Mouse (Mus musculus): ENCODE data around the gene Cgas. TPM values are rescaled to one million over a fixed set of nuclear protein-coding genes. Genes with fewer than 3 reads are reported as not detected.
"Not testable (repeated sequence)": the region's sequence is repeated elsewhere in the genome, so short reads cannot be mapped to it uniquely, and the experiment has no call there.

The Cgas gene
- polyA plus RNA-seq, 1 experiment from 2014 or later: 0.85 TPM

DNA sequence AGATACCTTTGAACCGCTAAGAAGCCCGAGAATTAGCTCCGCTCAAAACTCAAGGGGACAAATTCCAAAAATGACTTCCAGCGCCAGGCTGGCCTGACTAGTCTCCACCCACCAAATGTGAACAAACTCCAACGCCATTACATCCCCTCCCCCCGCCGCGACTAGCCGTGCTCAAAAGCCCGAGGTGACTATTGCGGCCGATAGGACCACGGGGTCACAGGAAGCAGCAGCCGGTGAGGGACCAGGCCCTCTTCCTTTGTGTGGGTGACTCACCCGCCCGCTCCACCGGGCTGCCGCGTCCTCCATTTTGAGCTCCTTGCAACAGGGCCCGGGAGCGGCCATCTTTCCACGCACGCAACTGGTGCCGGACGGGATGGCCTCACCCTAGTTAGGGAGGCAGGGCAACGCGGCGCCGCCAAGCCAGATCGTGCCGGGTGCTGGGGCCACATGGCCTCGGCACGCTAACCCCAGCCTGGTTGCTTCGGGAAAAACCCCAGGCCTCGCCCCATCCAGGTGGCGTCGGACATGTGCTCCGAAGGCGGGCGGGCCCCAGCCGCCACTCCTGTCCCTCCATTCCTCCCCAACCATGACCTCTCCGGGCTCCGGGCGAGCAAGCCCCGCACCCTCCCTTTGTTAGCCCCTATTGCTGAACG is 37.8 kb upstream of the Cgas start:
- DNase-seq (ENCODE audit: low spot score): peak; percentile 82
- no peaks in the 10 kb centered on the region for H3K27me3 ChIP-seq (replicated peaks; ENCODE audit: control insufficient read depth, insufficient read depth, low read length)
- under 1% methylated on average over 46 of the region's 46 CpGs for WGBS
- H3K9me3 ChIP-seq (ENCODE audit: control insufficient read depth, low read length): no peaks in the 10 kb centered on the region
- H3K36me3 ChIP-seq (ENCODE audit: control insufficient read depth, insufficient read depth, low read length): peaks cover 28% of the 10 kb centered on the region
- H3K4me3 ChIP-seq (ENCODE audit: low read depth, low read length): peak overlapping the region; percentile 97
- H3K9ac ChIP-seq (ENCODE audit: low read depth, low read length): peak overlapping the region; percentile 100
- peaks cover 11% of the 10 kb centered on the region for H3K4me1 ChIP-seq (replicated peaks; ENCODE audit: control insufficient read depth, insufficient read depth, low read length)
- peak overlapping the region; percentile 100 for H3K27ac ChIP-seq (ENCODE audit: low read depth, low read length)
- ATAC-seq (replicated peaks; ENCODE audit: low FRiP score): peak; percentile 5
- H3K4me2 ChIP-seq: peak overlapping the region; percentile 75

DNA sequence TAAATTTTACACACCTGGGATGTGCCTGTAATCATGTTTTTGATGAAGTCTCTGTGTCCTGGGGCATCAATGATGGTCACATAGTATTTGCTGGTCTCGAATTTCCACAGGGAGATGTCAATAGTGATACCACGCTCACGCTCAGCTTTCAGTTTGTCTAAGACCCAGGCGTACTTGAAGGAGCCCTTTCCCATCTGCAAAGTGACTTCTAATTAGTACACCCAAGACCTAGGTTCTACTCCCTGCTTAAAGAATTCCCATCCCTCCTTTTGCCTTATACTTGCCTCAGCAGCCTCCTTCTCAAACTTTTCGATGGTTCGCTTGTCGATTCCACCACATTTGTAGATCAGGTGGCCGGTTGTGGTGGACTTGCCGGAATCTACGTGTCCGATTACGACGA is 37.2 kb upstream of the Cgas start:
- Histone ChIP-seq H3K4me2 (peak overlapping the region; percentile 75), H3K4me3 (ENCODE audit: low read depth, low read length) (peak overlapping the region; percentile 97), H3K9ac (ENCODE audit: low read depth, low read length) (peak overlapping the region; percentile 100), H3K36me3 (ENCODE audit: control insufficient read depth, insufficient read depth, low read length) (peaks cover 28% of the 10 kb centered on the region), H3K4me1 (replicated peaks; ENCODE audit: control insufficient read depth, insufficient read depth, low read length) (peaks cover 11% of the 10 kb centered on the region), H3K27ac (ENCODE audit: low read depth, low read length) (peak overlapping the region; percentile 100)
- not testable (repeated sequence) for H3K9me3 ChIP-seq (ENCODE audit: control insufficient read depth, low read length); H3K27me3 ChIP-seq (replicated peaks; ENCODE audit: control insufficient read depth, insufficient read depth, low read length); DNase-seq (ENCODE audit: low spot score); ATAC-seq (replicated peaks; ENCODE audit: low FRiP score)
- 0% methylated on average over 13 of the region's 13 CpGs for WGBS

DNA sequence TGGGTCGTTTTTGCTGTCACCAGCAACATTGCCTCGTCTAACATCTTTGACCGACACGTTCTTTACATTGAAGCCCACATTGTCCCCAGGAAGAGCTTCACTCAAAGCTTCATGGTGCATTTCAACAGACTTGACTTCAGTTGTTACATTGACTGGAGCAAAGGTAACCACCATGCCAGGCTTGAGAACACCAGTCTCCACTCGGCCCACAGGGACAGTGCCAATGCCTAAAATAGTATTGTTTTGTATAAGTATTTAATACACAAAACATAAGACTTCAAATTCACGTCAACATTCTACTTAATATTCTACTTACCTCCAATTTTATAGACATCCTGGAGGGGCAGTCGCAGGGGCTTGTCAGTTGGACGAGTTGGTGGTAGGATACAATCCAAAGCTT is 36.3 kb upstream of the Cgas start:
- ATAC-seq (replicated peaks; ENCODE audit: low FRiP score); H3K27me3 ChIP-seq (replicated peaks; ENCODE audit: control insufficient read depth, insufficient read depth, low read length); H3K9me3 ChIP-seq (ENCODE audit: control insufficient read depth, low read length); DNase-seq (ENCODE audit: low spot score): not testable (repeated sequence)
- WGBS: 26% methylated on average over 8 of the region's 8 CpGs
- peak overlapping the region; percentile 100 for H3K27ac ChIP-seq (ENCODE audit: low read depth, low read length)
- peak overlapping the region; percentile 75 for H3K4me2 ChIP-seq
- H3K4me1 ChIP-seq (replicated peaks; ENCODE audit: control insufficient read depth, insufficient read depth, low read length): peaks cover 11% of the 10 kb centered on the region
- peak overlapping the region; percentile 97 for H3K4me3 ChIP-seq (ENCODE audit: low read depth, low read length)
- H3K9ac ChIP-seq (ENCODE audit: low read depth, low read length): peak overlapping the region; percentile 100
- H3K36me3 ChIP-seq (ENCODE audit: control insufficient read depth, insufficient read depth, low read length): peaks cover 28% of the 10 kb centered on the region

DNA sequence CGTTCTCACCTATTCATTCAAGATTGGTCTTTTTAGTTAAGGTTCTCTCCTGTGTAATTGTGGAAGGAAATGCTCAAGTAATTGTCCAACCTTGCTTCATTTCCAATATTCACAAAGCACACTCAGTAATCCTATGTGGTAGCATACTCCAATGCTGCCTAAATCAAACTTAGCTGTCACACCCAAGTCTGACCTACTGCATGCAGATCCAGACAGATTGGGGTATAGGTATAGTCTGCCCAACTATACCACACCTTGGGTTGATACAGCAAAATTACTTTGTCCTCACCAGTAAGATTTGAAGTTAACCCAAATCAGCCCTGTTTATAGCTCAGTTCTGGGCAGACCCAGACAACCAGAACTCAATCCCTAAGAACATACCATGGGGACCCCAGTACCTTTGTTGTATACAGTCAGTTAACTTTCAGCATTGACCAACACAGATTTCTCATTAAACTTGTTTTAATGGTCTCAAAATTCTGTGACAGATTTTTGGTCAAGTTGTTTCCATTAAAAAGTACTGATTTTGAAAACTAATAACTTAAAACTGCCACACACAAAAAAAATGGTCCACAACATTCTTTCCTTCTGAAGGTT is 35.1 kb upstream of the Cgas start:
- Histone ChIP-seq H3K36me3 (ENCODE audit: control insufficient read depth, insufficient read depth, low read length) (peaks cover 33% of the 10 kb centered on the region), H3K4me2 (peak overlapping the region; percentile 19), H3K9ac (ENCODE audit: low read depth, low read length) (peak overlapping the region; percentile 10; the same call in 1 of the 2 replicates), H3K27ac (ENCODE audit: low read depth, low read length) (peak overlapping the region; percentile 9; the same call in 1 of the 2 replicates)
- H3K4me3 ChIP-seq (ENCODE audit: low read depth, low read length); H3K27me3 ChIP-seq (replicated peaks; ENCODE audit: control insufficient read depth, insufficient read depth, low read length); H3K4me1 ChIP-seq (replicated peaks; ENCODE audit: control insufficient read depth, insufficient read depth, low read length); DNase-seq (ENCODE audit: low spot score); ATAC-seq (replicated peaks; ENCODE audit: low FRiP score); H3K9me3 ChIP-seq (ENCODE audit: control insufficient read depth, low read length): not testable (repeated sequence)
- WGBS: 47% methylated on average over 1 of the region's 1 CpGs

DNA sequence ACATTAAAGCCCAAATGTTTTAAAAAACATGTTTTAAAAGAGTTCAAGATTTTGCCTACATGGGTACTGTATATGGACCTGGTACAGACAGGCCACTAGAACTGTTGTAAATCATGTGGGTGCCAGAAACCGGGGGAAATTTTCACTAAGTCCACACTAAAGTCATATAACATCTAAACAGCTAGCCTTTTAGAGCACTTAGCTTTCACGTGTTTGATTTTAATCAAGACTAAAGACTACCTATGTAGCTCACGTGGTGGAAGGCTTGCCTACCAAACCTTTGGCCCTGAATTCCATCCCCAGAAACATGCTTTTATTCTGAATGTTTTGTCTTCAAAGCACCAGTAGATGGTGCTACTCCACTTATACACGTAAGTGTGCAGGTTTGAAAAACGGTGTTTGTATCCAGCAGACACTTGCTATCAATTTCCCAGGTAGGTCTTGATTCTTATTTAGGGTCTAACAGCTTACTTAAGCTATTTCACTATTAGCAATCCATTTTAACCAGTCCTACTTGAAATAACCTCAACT is 34.0 kb upstream of the Cgas start:
- 4% methylated on average over 5 of the region's 5 CpGs for WGBS

DNA sequence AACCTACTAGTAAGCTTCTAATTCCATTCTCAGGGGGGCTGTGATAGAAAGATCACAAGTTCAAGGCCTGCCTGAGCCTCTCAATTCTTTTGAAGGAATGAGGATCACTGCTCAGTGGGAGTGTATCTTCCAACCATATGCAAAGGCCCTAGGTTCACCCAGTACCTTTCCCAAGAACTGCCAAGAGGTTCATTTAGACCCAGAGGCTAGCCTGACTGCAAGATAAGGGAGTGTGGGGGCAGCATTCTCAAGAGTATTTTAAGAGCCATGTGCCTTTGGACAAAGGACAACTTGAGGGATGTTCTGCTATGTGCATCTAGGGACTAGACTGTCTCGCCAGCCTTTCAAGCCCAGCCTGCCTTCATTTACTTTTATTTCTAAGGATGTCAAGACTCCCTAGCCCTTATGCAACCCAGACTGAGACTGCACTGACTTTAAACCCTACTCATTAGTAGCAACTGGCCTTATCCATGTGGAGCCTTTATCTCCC is 33.5 kb upstream of the Cgas start:
- ATAC-seq (replicated peaks; ENCODE audit: low FRiP score): peak; percentile 58
- 3% methylated on average over 1 of the region's 1 CpGs for WGBS
- Histone ChIP-seq H3K4me3 (ENCODE audit: low read depth, low read length) (no peak overlapping the region), H3K4me2 (no peak overlapping the region), H3K9me3 (ENCODE audit: control insufficient read depth, low read length) (no peaks in the 10 kb centered on the region), H3K4me1 (replicated peaks; ENCODE audit: control insufficient read depth, insufficient read depth, low read length) (peaks cover 4% of the 10 kb centered on the region; the same call in 1 of the 2 replicates), H3K36me3 (ENCODE audit: control insufficient read depth, insufficient read depth, low read length) (peaks cover 33% of the 10 kb centered on the region), H3K27me3 (replicated peaks; ENCODE audit: control insufficient read depth, insufficient read depth, low read length) (no peaks in the 10 kb centered on the region), H3K9ac (ENCODE audit: low read depth, low read length) (no peak overlapping the region), H3K27ac (ENCODE audit: low read depth, low read length) (peak overlapping the region; percentile 9)
- DNase-seq (ENCODE audit: low spot score): peak; percentile 72

More for the DNA sequence above, 34.0 kb upstream of the Cgas start:
- H3K9me3 ChIP-seq (ENCODE audit: control insufficient read depth, low read length): no peaks in the 10 kb centered on the region
- no peak overlapping the region for H3K4me3 ChIP-seq (ENCODE audit: low read depth, low read length)
- H3K9ac ChIP-seq (ENCODE audit: low read depth, low read length): no peak overlapping the region
- H3K36me3 ChIP-seq (ENCODE audit: control insufficient read depth, insufficient read depth, low read length): peaks cover 33% of the 10 kb centered on the region
- peak overlapping the region; percentile 9; the same call in 1 of the 2 replicates for H3K27ac ChIP-seq (ENCODE audit: low read depth, low read length)
- peak; percentile 5 for ATAC-seq (replicated peaks; ENCODE audit: low FRiP score)
- no peak overlapping the region for H3K4me2 ChIP-seq
- no peak for DNase-seq (ENCODE audit: low spot score)
- H3K4me1 ChIP-seq (replicated peaks; ENCODE audit: control insufficient read depth, insufficient read depth, low read length): peaks cover 4% of the 10 kb centered on the region; the same call in 1 of the 2 replicates
- no peaks in the 10 kb centered on the region for H3K27me3 ChIP-seq (replicated peaks; ENCODE audit: control insufficient read depth, insufficient read depth, low read length)

GRCm38 (mm10) chr9:78475873-78476272 is 32.8 kb upstream of the Cgas start:
- Histone ChIP-seq H3K4me1 (replicated peaks; ENCODE audit: control insufficient read depth, insufficient read depth, low read length) (peaks cover 4% of the 10 kb centered on the region; the same call in 1 of the 2 replicates), H3K9ac (ENCODE audit: low read depth, low read length) (no peak overlapping the region), H3K36me3 (ENCODE audit: control insufficient read depth, insufficient read depth, low read length) (peaks cover 33% of the 10 kb centered on the region), H3K9me3 (ENCODE audit: control insufficient read depth, low read length) (no peaks in the 10 kb centered on the region), H3K27ac (ENCODE audit: low read depth, low read length) (no peak overlapping the region), H3K4me2 (no peak overlapping the region), H3K27me3 (replicated peaks; ENCODE audit: control insufficient read depth, insufficient read depth, low read length) (no peaks in the 10 kb centered on the region), H3K4me3 (ENCODE audit: low read depth, low read length) (no peak overlapping the region)
- DNase-seq (ENCODE audit: low spot score) (no peak), ATAC-seq (replicated peaks; ENCODE audit: low FRiP score) (peak; percentile 2; the same call in 1 of the 2 replicates)
- 80% methylated on average over 4 of the region's 4 CpGs for WGBS

- no peak for ATAC-seq (replicated peaks; ENCODE audit: low FRiP score)
- H3K4me1 ChIP-seq (replicated peaks; ENCODE audit: control insufficient read depth, insufficient read depth, low read length): peaks cover 4% of the 10 kb centered on the region; the same call in 1 of the 2 replicates
- no peak overlapping the region for H3K4me2 ChIP-seq
- no peaks in the 10 kb centered on the region for H3K27me3 ChIP-seq (replicated peaks; ENCODE audit: control insufficient read depth, insufficient read depth, low read length)
- no peak overlapping the region for H3K4me3 ChIP-seq (ENCODE audit: low read depth, low read length)
- 82% methylated on average over 2 of the region's 2 CpGs for WGBS
- no peak for DNase-seq (ENCODE audit: low spot score)
- peaks cover 33% of the 10 kb centered on the region for H3K36me3 ChIP-seq (ENCODE audit: control insufficient read depth, insufficient read depth, low read length)
- no peak overlapping the region for H3K9ac ChIP-seq (ENCODE audit: low read depth, low read length)
- H3K9me3 ChIP-seq (ENCODE audit: control insufficient read depth, low read length): no peaks in the 10 kb centered on the region
- H3K27ac ChIP-seq (ENCODE audit: low read depth, low read length): no peak overlapping the region
Observed at GRCm38 (mm10) chr9:78475383-78475780, 32.3 kb upstream of the Cgas start.

Data from liver, embryonic 11.5 days (tissue).